Mouse (Mus musculus) hindbrain, embryonic 15.5 days (tissue): Measurements from ENCODE around the gene Arhgap19. TPM values are rescaled to one million over a fixed set of nuclear protein-coding genes. Genes with fewer than 3 reads are reported as not detected.

ENCODE experiments used
- ATAC-seq: fragments of 200-750 bp; cut with Nextera tagmentation; 2 replicates; pipeline ENCODE4 v1.8.0; 2017; ENCODE audit warnings: low read depth, moderate number of reproducible peaks, moderate TSS enrichment; ENCODE audit not compliant: low FRiP score
- H3K27ac ChIP-seq: fragments of 300-500 bp; sonication (generic); replicated peaks from 2 replicates; pipeline ENCODE4 v1.5.1; 2015; ENCODE audit warnings: mild to moderate bottlenecking, inconsistent platforms
- H3K27me3 ChIP-seq: fragments of 300-500 bp; sonication (generic); 2 replicates; pipeline ENCODE4 v1.6.1; 2015; ENCODE audit warnings: control low read depth, inconsistent platforms
- H3K36me3 ChIP-seq: fragments of 300-500 bp; sonication (generic); 2 replicates; pipeline ENCODE4 v1.6.1; 2015; ENCODE audit warnings: control low read depth, inconsistent platforms
- H3K4me1 ChIP-seq: fragments of 300-500 bp; sonication (generic); replicated peaks from 2 replicates; pipeline ENCODE4 v1.6.1; 2015; ENCODE audit warnings: control low read depth, inconsistent platforms
- H3K4me2 ChIP-seq: fragments of 300-500 bp; sonication (generic); 2 replicates; pipeline ENCODE4 v1.6.1; 2015; ENCODE audit warnings: moderate library complexity, mild to moderate bottlenecking, inconsistent platforms
- H3K4me3 ChIP-seq: fragments of 300-500 bp; sonication (generic); 2 replicates; pipeline ENCODE4 v1.5.1; 2015; ENCODE audit warnings: mild to moderate bottlenecking, inconsistent platforms
- H3K9ac ChIP-seq: fragments of 300-500 bp; sonication (generic); 2 replicates; pipeline ENCODE4 v1.6.1; 2015; ENCODE audit warnings: inconsistent platforms
- H3K9me3 ChIP-seq: fragments of 300-500 bp; sonication (generic); 2 replicates; pipeline ENCODE4 v1.6.1; 2016; ENCODE audit warnings: control low read depth, inconsistent platforms
- WGBS: fragments of 180-500 bp; shearing (Covaris S2); methylation state at CpG from one replicate; pipeline ENCODE4 v1.1.7; 2015; 5-methylcytosine and 5-hydroxymethylcytosine counted together
- polyA plus RNA-seq: library from polyadenylated mRNA; unstranded; fragments of >200 nt; fragmentation: Nextera tagmentation; extraction: Ambion mirVana; gene quantifications from 2 replicates; pipeline ENCODE4 v1.2.1, GENCODE M21; 2015

Arhgap19 gene
- polyA plus RNA-seq, 1 experiment from 2014 or later, result 5.8 TPM

GRCm38 (mm10) chr19:41830106-41831031 is 28.5 kb upstream of the Arhgap19 start:
- H3K36me3 ChIP-seq, result no peaks in the 10 kb centered on the region
- peak overlapping the region; percentile 91 for H3K4me2 ChIP-seq
- peaks cover 32% of the 10 kb centered on the region for H3K4me1 ChIP-seq
- ATAC-seq, result peak; percentile 55
- H3K27ac ChIP-seq, result peak overlapping the region; percentile 94
- under 1% methylated on average over 108 of the region's 112 CpGs for WGBS
- no peaks in the 10 kb centered on the region for H3K27me3 ChIP-seq
- no peaks in the 10 kb centered on the region for H3K9me3 ChIP-seq
- peak overlapping the region; percentile 75 for H3K9ac ChIP-seq
- H3K4me3 ChIP-seq, result peak overlapping the region; percentile 81

DNA sequence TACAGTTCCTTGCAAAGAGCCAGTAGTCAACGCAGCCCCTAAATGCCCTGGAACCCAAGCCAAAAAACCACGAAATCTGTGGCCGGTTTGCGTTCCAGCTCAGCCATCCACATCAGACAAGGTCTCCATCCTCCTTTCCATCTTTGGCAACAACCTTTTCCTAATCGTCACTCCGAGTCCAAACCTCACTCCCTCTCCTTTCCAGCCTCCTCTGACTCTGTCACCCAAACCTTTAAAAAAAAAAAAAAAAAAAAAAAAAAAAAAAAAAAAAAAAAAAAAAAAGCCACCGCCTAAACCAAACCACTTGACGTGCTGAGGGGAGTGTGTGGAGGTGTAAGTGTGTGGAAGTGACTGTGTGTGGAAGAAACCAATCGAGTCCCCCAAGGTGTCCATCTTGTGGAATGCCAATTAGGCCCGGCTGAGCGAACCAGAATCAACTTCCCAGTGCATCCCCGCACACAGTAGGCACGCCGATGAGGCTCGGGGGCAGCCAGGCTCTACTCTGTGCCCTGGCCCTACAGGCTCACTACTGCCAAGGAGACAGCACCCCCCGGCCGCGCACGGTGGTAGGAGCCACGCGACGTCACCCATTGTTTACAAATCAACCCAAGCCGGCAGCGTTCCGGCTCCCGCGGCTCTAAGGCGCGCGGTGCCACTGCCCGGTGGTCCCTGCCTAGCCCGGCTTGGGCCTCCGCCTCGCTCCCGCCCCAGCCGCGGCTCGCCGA is 27.7 kb upstream of the Arhgap19 start, which contains the start of gene Frat1:
Frat1 (plus strand) TSS at position 590 of the 725 bp plus-strand sequence.
- Histone ChIP-seq H3K27ac (peak within 1 kb of the TSS; percentile 94), H3K27me3 (no peaks in the 10 kb centered on the region), H3K4me1 (peaks cover 27% of the 10 kb centered on the region), H3K9me3 (no peaks in the 10 kb centered on the region), H3K4me3 (peak within 1 kb of the TSS; percentile 81), H3K36me3 (no peaks in the 10 kb centered on the region), H3K9ac (peak within 1 kb of the TSS; percentile 75), H3K4me2 (peak within 1 kb of the TSS; percentile 91)
- under 1% methylated on average over 37 of the region's 39 CpGs for WGBS
- peak; percentile 97 for ATAC-seq

DNA sequence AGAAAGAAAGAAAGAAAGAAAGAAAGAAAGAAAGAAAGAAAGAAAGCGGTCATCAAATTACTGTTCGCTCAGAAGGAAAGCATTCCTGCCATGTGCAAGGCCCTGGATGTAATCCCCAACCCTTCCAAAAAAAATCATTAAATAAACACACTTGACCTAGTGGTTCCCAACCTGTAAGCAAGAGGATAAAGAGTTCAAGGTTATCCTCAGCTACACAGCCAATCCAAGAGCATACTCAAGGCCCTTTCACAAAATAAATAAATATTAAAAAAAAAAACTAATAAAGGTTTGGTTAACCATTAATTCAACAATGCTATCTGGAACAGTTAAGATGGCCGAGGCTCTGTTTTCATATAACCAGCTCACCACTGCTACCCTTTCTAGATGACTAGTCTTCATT is 27.1 kb upstream of the Arhgap19 start:
- Histone ChIP-seq H3K4me3 (peak overlapping the region; percentile 81), H3K9ac (peak overlapping the region; percentile 52), H3K27ac (peak overlapping the region; percentile 94), H3K4me2 (peak overlapping the region; percentile 91), H3K27me3 (no peaks in the 10 kb centered on the region), H3K4me1 (peaks cover 27% of the 10 kb centered on the region), H3K36me3 (no peaks in the 10 kb centered on the region), H3K9me3 (no peaks in the 10 kb centered on the region)
- ATAC-seq, result no peak
- 66% methylated on average over 3 of the region's 3 CpGs for WGBS

DNA sequence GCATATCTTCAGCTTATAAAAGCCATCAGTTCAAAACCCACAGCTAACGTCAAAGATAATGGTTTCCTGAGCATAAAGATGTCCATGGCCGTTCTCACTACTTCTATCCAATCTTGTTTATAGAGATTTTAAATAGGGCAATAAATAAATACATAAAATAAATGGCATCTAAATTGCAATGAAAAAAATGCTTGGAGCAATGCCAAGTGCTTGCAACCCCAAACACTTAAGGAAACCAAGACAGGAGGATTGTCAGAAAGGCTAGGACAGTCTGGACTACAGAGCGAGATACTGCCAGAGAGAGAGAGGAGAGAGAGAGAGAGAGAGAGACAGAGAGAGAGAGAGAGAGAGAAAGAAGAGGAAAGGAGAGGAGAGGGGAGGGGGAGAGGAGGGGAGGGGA is 24.7 kb upstream of the Arhgap19 start:
- no peak overlapping the region for H3K4me3 ChIP-seq
- no peak overlapping the region for H3K4me2 ChIP-seq
- H3K9me3 ChIP-seq, result no peaks in the 10 kb centered on the region
- WGBS, result 79% methylated on average over 3 of the region's 3 CpGs
- peaks cover 8% of the 10 kb centered on the region for H3K4me1 ChIP-seq
- no peaks in the 10 kb centered on the region for H3K27me3 ChIP-seq
- no peak overlapping the region for H3K27ac ChIP-seq
- no peak for ATAC-seq
- no peaks in the 10 kb centered on the region for H3K36me3 ChIP-seq
- H3K9ac ChIP-seq, result no peak overlapping the region

DNA sequence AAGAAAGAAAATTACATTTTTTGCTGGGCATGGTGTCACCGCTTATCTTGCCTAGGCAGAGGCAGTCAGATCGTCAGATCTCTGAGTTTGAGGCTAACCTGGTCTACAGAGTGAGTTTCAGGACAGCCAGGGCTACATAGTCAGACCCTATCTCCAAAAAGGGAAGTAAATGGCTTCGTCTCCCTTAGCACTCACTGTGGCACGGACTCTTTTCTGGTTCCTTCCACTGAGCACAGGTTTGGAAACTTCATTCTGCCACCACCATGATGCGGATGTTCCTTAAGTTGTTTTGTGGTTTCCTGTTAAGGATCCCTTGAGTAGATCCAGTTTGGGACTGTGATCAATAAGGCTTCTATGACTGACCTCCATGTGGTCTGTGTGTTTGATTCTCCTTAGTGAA is 23.1 kb upstream of the Arhgap19 start:
- peaks cover 3% of the 10 kb centered on the region; the same call in 1 of the 2 replicates for H3K4me1 ChIP-seq
- no peak overlapping the region for H3K4me3 ChIP-seq
- WGBS, result 84% methylated on average over 5 of the region's 5 CpGs
- no peaks in the 10 kb centered on the region for H3K36me3 ChIP-seq
- no peaks in the 10 kb centered on the region for H3K27me3 ChIP-seq
- H3K9me3 ChIP-seq, result no peaks in the 10 kb centered on the region
- no peak for ATAC-seq
- H3K27ac ChIP-seq, result no peak overlapping the region
- H3K9ac ChIP-seq, result no peak overlapping the region
- no peak overlapping the region for H3K4me2 ChIP-seq

GRCm38 (mm10) chr19:41822589-41822988 is 20.7 kb upstream of the Arhgap19 start:
- no peak for ATAC-seq
- Histone ChIP-seq H3K27ac (no peak overlapping the region), H3K9ac (no peak overlapping the region), H3K4me3 (no peak overlapping the region), H3K9me3 (no peaks in the 10 kb centered on the region), H3K4me1 (no peaks in the 10 kb centered on the region), H3K36me3 (no peaks in the 10 kb centered on the region), H3K27me3 (no peaks in the 10 kb centered on the region), H3K4me2 (no peak overlapping the region)
- WGBS, result 88% methylated on average over 1 of the region's 1 CpGs

GRCm38 (mm10) chr19:41821436-41821835 is 19.6 kb upstream of the Arhgap19 start:
- no peak for ATAC-seq
- no peak overlapping the region for H3K27ac ChIP-seq
- 10% methylated on average over 5 of the region's 5 CpGs for WGBS

DNA sequence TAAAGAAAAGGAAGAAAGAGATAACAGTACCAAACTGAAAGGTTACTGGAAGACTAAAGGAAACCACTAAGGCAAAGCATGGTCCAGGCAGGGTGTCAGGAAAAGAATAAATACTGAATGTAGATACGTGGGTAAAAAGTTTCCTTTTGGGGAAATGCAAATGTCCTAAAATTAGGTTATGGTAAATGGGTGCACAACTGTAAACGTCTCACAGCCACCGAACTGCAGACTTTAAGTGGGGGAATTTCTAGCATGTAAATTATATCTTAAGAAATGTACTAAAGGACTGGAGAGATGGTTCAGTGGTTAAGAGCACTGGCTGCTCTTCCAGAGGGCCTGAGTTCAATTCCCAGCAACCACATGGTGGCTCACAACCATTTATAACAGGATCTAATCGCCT is 16.9 kb upstream of the Arhgap19 start:
- Histone ChIP-seq H3K4me2 (no peak overlapping the region), H3K27ac (no peak overlapping the region), H3K4me1 (no peaks in the 10 kb centered on the region), H3K36me3 (no peaks in the 10 kb centered on the region), H3K4me3 (no peak overlapping the region), H3K9me3 (no peaks in the 10 kb centered on the region), H3K27me3 (no peaks in the 10 kb centered on the region), H3K9ac (no peak overlapping the region)
- WGBS, result 90% methylated on average over 4 of the region's 4 CpGs
- no peak for ATAC-seq

More at GRCm38 (mm10) chr19:41821436-41821835, 19.6 kb upstream of the Arhgap19 start:
- Histone ChIP-seq H3K36me3 (no peaks in the 10 kb centered on the region), H3K9me3 (no peaks in the 10 kb centered on the region), H3K4me1 (no peaks in the 10 kb centered on the region), H3K27me3 (no peaks in the 10 kb centered on the region), H3K9ac (no peak overlapping the region), H3K4me2 (no peak overlapping the region), H3K4me3 (no peak overlapping the region)

- Histone ChIP-seq H3K4me1 (no peaks in the 10 kb centered on the region), H3K4me2 (no peak overlapping the region), H3K27ac (no peak overlapping the region), H3K9ac (no peak overlapping the region), H3K27me3 (no peaks in the 10 kb centered on the region), H3K36me3 (no peaks in the 10 kb centered on the region), H3K4me3 (no peak overlapping the region), H3K9me3 (no peaks in the 10 kb centered on the region)
- WGBS, result 64% methylated on average over 10 of the region's 10 CpGs
- ATAC-seq, result no peak
These were observed 15.5 kb upstream of the Arhgap19 start for GRCm38 (mm10) chr19:41817325-41817724.

- Histone ChIP-seq H3K4me3 (no peak overlapping the region), H3K9ac (no peak overlapping the region), H3K9me3 (no peaks in the 10 kb centered on the region), H3K36me3 (no peaks in the 10 kb centered on the region), H3K4me1 (no peaks in the 10 kb centered on the region), H3K4me2 (no peak overlapping the region), H3K27me3 (no peaks in the 10 kb centered on the region), H3K27ac (no peak overlapping the region)
- 66% methylated on average over 5 of the region's 5 CpGs for WGBS
- no peak for ATAC-seq
These were observed 15.1 kb upstream of the Arhgap19 start for GRCm38 (mm10) chr19:41816915-41817314.

DNA sequence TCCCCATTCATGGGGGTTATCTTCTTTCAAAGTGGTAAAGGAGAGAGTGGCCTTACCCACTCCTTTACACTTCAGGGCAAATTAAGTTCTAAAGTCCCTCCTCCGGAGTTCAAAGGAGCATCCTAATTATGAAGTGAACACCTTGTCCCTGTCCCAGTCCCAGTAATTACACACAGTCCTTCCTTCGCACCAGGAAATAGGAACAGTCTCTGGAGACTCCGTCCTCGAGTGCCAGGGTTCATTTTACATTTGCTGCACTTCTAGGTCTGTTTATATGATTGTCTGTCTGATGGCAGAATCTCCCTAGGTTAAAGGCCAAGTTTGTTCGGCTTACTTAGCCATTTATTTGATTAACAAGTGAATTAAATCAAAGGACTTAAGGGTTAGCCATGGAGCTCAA is 14.6 kb upstream of the Arhgap19 start:
- H3K27me3 ChIP-seq, result no peaks in the 10 kb centered on the region
- no peak overlapping the region for H3K4me2 ChIP-seq
- H3K9ac ChIP-seq, result no peak overlapping the region
- no peaks in the 10 kb centered on the region for H3K36me3 ChIP-seq
- H3K4me1 ChIP-seq, result no peaks in the 10 kb centered on the region
- no peak for ATAC-seq
- no peaks in the 10 kb centered on the region for H3K9me3 ChIP-seq
- 86% methylated on average over 5 of the region's 5 CpGs for WGBS
- H3K4me3 ChIP-seq, result no peak overlapping the region
- H3K27ac ChIP-seq, result no peak overlapping the region

DNA sequence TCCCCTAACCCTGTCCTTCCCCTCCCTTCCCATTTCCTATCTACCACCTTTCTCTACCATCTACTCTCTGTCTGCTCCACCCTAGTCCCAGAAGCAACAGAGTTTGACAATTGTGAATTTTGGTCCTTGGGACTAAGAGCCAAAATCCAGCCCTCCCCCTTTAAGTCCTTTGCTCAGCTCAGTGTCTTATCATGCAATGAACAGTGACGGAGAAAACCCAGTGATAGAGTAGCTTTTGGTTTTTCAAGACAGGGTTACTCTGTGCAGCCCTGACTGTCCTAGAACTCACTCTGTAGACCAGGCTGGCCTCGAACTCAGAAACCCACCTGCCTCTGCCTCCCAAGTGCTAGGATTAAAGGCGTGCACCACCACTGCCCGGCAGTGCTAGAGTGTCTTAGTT is 11.5 kb upstream of the Arhgap19 start:
- H3K9me3 ChIP-seq, result no peaks in the 10 kb centered on the region
- ATAC-seq, result no peak
- H3K9ac ChIP-seq, result no peak overlapping the region
- H3K27me3 ChIP-seq, result no peaks in the 10 kb centered on the region
- 93% methylated on average over 4 of the region's 4 CpGs for WGBS
- no peak overlapping the region for H3K27ac ChIP-seq
- no peaks in the 10 kb centered on the region for H3K36me3 ChIP-seq
- no peak overlapping the region for H3K4me2 ChIP-seq
- H3K4me3 ChIP-seq, result no peak overlapping the region
- H3K4me1 ChIP-seq, result no peaks in the 10 kb centered on the region
